Mouse (Mus musculus): ENCODE measurements around the gene Gm10147. TPM values are rescaled to one million over a fixed set of nuclear protein-coding genes. Genes with fewer than 3 reads are reported as not detected.
"Not testable (repeated sequence)": the region's sequence is repeated elsewhere in the genome, so short reads cannot be mapped to it uniquely, and the experiment has no call there.

The Gm10147 gene
- total RNA-seq (2022): not detected

DNA sequence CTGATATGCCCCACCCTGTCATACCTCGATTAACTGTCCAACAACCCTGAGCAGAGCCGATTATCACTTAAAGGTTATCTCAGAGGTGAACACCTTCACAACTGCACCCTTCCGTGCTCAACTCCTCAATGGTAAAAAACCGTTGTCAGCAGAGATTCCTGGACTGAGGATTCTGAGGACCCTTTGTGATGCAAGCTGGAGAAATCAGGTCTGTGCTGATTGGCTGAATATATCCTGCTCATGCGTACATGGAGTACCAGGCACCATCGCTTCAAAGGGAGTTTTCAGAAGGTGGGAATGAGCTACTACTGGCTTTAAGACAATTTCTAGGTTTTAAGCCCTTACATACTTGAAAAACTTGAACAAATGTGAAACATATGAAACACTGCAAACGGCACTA, at the start of gene Gm10147:
TSS of gene Gm10147 (minus strand) at position 101 of the 400 bp plus-strand sequence.
- not testable (repeated sequence) for DNase-seq (ENCODE audit: low spot score in 2 of 2)

Small RNAs within 50 kb of the gene (microRNA-seq; reads per million reads assigned to microRNA genes)
- gene Gm44499: 0 reads per million in 2 experiments

Measured in layer of hippocampus, adult 8-10 months (tissue).